Mouse (Mus musculus) midbrain, embryonic 10.5 days (tissue): Measurements from ENCODE around the gene March10. TPM values are rescaled to one million over a fixed set of nuclear protein-coding genes. Genes with fewer than 3 reads are reported as not detected.

Source experiments
- DNase-seq: peaks from one replicate; pipeline ENCODE4 v3.0.0-alpha.2; 2017; ENCODE audit warnings: low spot score
- H3K27ac ChIP-seq: fragments of 300-500 bp; sonication (generic); replicated peaks from 2 replicates; pipeline ENCODE4 v1.5.1; 2016; ENCODE audit warnings: mild to moderate bottlenecking
- H3K27me3 ChIP-seq: fragments of 300-500 bp; sonication (generic); 2 replicates; pipeline ENCODE4 v1.6.1; 2016; ENCODE audit warnings: low read depth, mild to moderate bottlenecking; ENCODE audit not compliant: poor library complexity, severe bottlenecking
- H3K36me3 ChIP-seq: fragments of 300-500 bp; sonication (generic); 2 replicates; pipeline ENCODE4 v1.6.1; 2016; ENCODE audit warnings: mild to moderate bottlenecking, moderate library complexity
- H3K4me1 ChIP-seq: fragments of 300-500 bp; sonication (generic); 2 replicates; pipeline ENCODE4 v1.6.1; 2016
- H3K4me3 ChIP-seq: fragments of 300-500 bp; sonication (generic); 2 replicates; pipeline ENCODE4 v1.5.1; 2016; ENCODE audit warnings: mild to moderate bottlenecking, moderate library complexity
- H3K9me3 ChIP-seq: fragments of 300-500 bp; sonication (generic); replicated peaks from 2 replicates; pipeline ENCODE4 v1.6.1; 2016; ENCODE audit warnings: mild to moderate bottlenecking
- WGBS: fragments of 180-500 bp; shearing (Covaris S2); methylation state at CpG from one replicate; pipeline ENCODE4 v1.1.7; 2016; 5-methylcytosine and 5-hydroxymethylcytosine counted together
- polyA plus RNA-seq: library from polyadenylated mRNA; unstranded; fragments of >200 nt; fragmentation: Nextera tagmentation; extraction: Ambion mirVana; gene quantifications from 2 replicates; pipeline ENCODE4 v1.2.1, GENCODE M21; 2016

Gene March10
- polyA plus RNA-seq, 1 experiment from 2014 or later = not detected

GRCm38 (mm10) chr11:105333867-105334670 is 122.5 kb downstream of the March10 start:
- H3K27me3 ChIP-seq = no peaks in the 10 kb centered on the region
- WGBS = 73% methylated on average over 8 of the region's 8 CpGs
- H3K9me3 ChIP-seq = no peaks in the 10 kb centered on the region
- peaks cover 31% of the 10 kb centered on the region for H3K36me3 ChIP-seq
- H3K4me1 ChIP-seq = peaks cover 7% of the 10 kb centered on the region; the same call in 1 of the 2 replicates
- DNase-seq = no peak
- H3K4me3 ChIP-seq = no peak overlapping the region
- 0 out of 2 replicates have a peak overlapping the region, but pooled peaks have one; percentile 6 for H3K27ac ChIP-seq

- peak; percentile 59 for DNase-seq
- Histone ChIP-seq H3K9me3 (no peaks in the 10 kb centered on the region), H3K27me3 (no peaks in the 10 kb centered on the region), H3K36me3 (peaks cover 35% of the 10 kb centered on the region), H3K27ac (no peak overlapping the region), H3K4me3 (no peak overlapping the region), H3K4me1 (peaks cover 6% of the 10 kb centered on the region; the same call in 1 of the 2 replicates)
- 73% methylated on average over 8 of the region's 8 CpGs for WGBS
Observed at GRCm38 (mm10) chr11:105332468-105332867, 124.1 kb downstream of the March10 start.

GRCm38 (mm10) chr11:105331732-105332131 is 124.8 kb downstream of the March10 start:
- Histone ChIP-seq H3K9me3 (no peaks in the 10 kb centered on the region), H3K36me3 (peaks cover 38% of the 10 kb centered on the region), H3K27ac (no peak overlapping the region), H3K4me3 (no peak overlapping the region), H3K27me3 (no peaks in the 10 kb centered on the region), H3K4me1 (peaks cover 6% of the 10 kb centered on the region; the same call in 1 of the 2 replicates)
- DNase-seq = no peak
- 72% methylated on average over 10 of the region's 10 CpGs for WGBS

GRCm38 (mm10) chr11:105331129-105331528 is 125.4 kb downstream of the March10 start:
- H3K27ac ChIP-seq = no peak overlapping the region
- DNase-seq = no peak
- H3K36me3 ChIP-seq = peaks cover 41% of the 10 kb centered on the region
- H3K27me3 ChIP-seq = no peaks in the 10 kb centered on the region
- no peak overlapping the region for H3K4me3 ChIP-seq
- WGBS = 90% methylated on average over 3 of the region's 3 CpGs
- no peaks in the 10 kb centered on the region for H3K9me3 ChIP-seq
- H3K4me1 ChIP-seq = peaks cover 6% of the 10 kb centered on the region; the same call in 1 of the 2 replicates

- 82% methylated on average over 9 of the region's 9 CpGs for WGBS
- H3K36me3 ChIP-seq = peaks cover 47% of the 10 kb centered on the region
Observed at GRCm38 (mm10) chr11:105329962-105330361, 126.6 kb downstream of the March10 start.

GRCm38 (mm10) chr11:105327101-105327500 is 129.4 kb downstream of the March10 start:
- DNase-seq = no peak
- peaks cover 6% of the 10 kb centered on the region; the same call in 1 of the 2 replicates for H3K4me1 ChIP-seq
- peaks cover 38% of the 10 kb centered on the region for H3K36me3 ChIP-seq
- no peak overlapping the region for H3K4me3 ChIP-seq
- no peak overlapping the region for H3K27ac ChIP-seq
- H3K27me3 ChIP-seq = no peaks in the 10 kb centered on the region
- 64% methylated on average over 3 of the region's 3 CpGs for WGBS
- H3K9me3 ChIP-seq = no peaks in the 10 kb centered on the region

More at GRCm38 (mm10) chr11:105329962-105330361, 126.6 kb downstream of the March10 start:
- DNase-seq = no peak
- Histone ChIP-seq H3K4me3 (no peak overlapping the region), H3K9me3 (no peaks in the 10 kb centered on the region), H3K4me1 (peaks cover 6% of the 10 kb centered on the region; the same call in 1 of the 2 replicates), H3K27me3 (no peaks in the 10 kb centered on the region), H3K27ac (no peak overlapping the region)

GRCm38 (mm10) chr11:105323530-105323929 is 133.0 kb downstream of the March10 start:
- Histone ChIP-seq H3K27ac (no peak overlapping the region), H3K36me3 (peaks cover 44% of the 10 kb centered on the region), H3K9me3 (no peaks in the 10 kb centered on the region; the same call in 1 of the 2 replicates), H3K4me1 (0 out of 2 replicates have a peak, but pooled peaks cover 3% of the 10 kb centered on the region), H3K4me3 (no peak overlapping the region), H3K27me3 (no peaks in the 10 kb centered on the region)
- no peak for DNase-seq
- 86% methylated on average over 5 of the region's 5 CpGs for WGBS

- no peak for DNase-seq
Observed at GRCm38 (mm10) chr11:105321090-105321489, 135.4 kb downstream of the March10 start.

GRCm38 (mm10) chr11:105317769-105318168 is 138.8 kb downstream of the March10 start:
- peaks cover 12% of the 10 kb centered on the region for H3K36me3 ChIP-seq
- WGBS = 94% methylated on average over 6 of the region's 6 CpGs
- no peak overlapping the region for H3K27ac ChIP-seq
- peaks cover 34% of the 10 kb centered on the region for H3K4me1 ChIP-seq
- no peak for DNase-seq
- H3K9me3 ChIP-seq = no peaks in the 10 kb centered on the region; the same call in 1 of the 2 replicates
- H3K27me3 ChIP-seq = no peaks in the 10 kb centered on the region
- no peak overlapping the region for H3K4me3 ChIP-seq

More at GRCm38 (mm10) chr11:105321090-105321489, 135.4 kb downstream of the March10 start:
- 0 out of 2 replicates have a peak, but pooled peaks cover under 1% of the 10 kb centered on the region for H3K4me1 ChIP-seq
- 85% methylated on average over 2 of the region's 2 CpGs for WGBS
- H3K27ac ChIP-seq = no peak overlapping the region
- peaks cover 22% of the 10 kb centered on the region for H3K36me3 ChIP-seq
- H3K27me3 ChIP-seq = no peaks in the 10 kb centered on the region
- H3K4me3 ChIP-seq = no peak overlapping the region
- no peaks in the 10 kb centered on the region; the same call in 1 of the 2 replicates for H3K9me3 ChIP-seq

GRCm38 (mm10) chr11:105316121-105316520 is 140.4 kb downstream of the March10 start:
- peaks cover 12% of the 10 kb centered on the region for H3K36me3 ChIP-seq
- peaks cover 51% of the 10 kb centered on the region for H3K4me1 ChIP-seq
- H3K9me3 ChIP-seq = no peaks in the 10 kb centered on the region; the same call in 1 of the 2 replicates
- WGBS = 91% methylated on average over 4 of the region's 4 CpGs
- H3K4me3 ChIP-seq = no peak overlapping the region
- DNase-seq = no peak
- H3K27me3 ChIP-seq = no peaks in the 10 kb centered on the region
- H3K27ac ChIP-seq = peak overlapping the region; percentile 81; the same call in 1 of the 2 replicates

GRCm38 (mm10) chr11:105315296-105315695 is 141.2 kb downstream of the March10 start:
- 85% methylated on average over 8 of the region's 8 CpGs for WGBS
- Histone ChIP-seq H3K4me3 (no peak overlapping the region), H3K9me3 (no peaks in the 10 kb centered on the region; the same call in 1 of the 2 replicates), H3K4me1 (peaks cover 52% of the 10 kb centered on the region), H3K27me3 (no peaks in the 10 kb centered on the region), H3K36me3 (peaks cover 10% of the 10 kb centered on the region), H3K27ac (peak overlapping the region; percentile 81)
- no peak for DNase-seq

GRCm38 (mm10) chr11:105313633-105314014 is 142.9 kb downstream of the March10 start:
- WGBS = 36% methylated on average over 8 of the region's 8 CpGs
- no peaks in the 10 kb centered on the region for H3K27me3 ChIP-seq
- no peak overlapping the region for H3K4me3 ChIP-seq
- peaks cover 5% of the 10 kb centered on the region; the same call in 1 of the 2 replicates for H3K36me3 ChIP-seq
- DNase-seq = peak; percentile 44
- no peaks in the 10 kb centered on the region for H3K9me3 ChIP-seq
- peak overlapping the region; percentile 81 for H3K27ac ChIP-seq
- H3K4me1 ChIP-seq = peaks cover 55% of the 10 kb centered on the region
